Comparison of ENCODE assay signal across 13 mouse cellular contexts in genomic region chr15:81422156-81422681, GRCm38 (mm10). TPM values are rescaled to one million over a fixed set of nuclear protein-coding genes. Genes with fewer than 3 reads are reported as not detected.
DNase-seq lines count a peak whose midpoint lies in the region; ATAC-seq and TF ChIP-seq lines count a peak whose summit lies in the region.
"Had no signal": no experiment of that assay in that cellular context is flagged by ENCODE, and none has a peak within 500 bp of the region (broad histone marks: within the 10 kb centered on the region; RNA-seq: fewer than 3 reads in every experiment).

No protein-coding gene starts in this region.

- no peaks in the 10 kb centered on the region; the same call in 1 of the 2 replicates for H3K4me1 ChIP-seq in heart, embryonic 13.5 days
- no peaks in the 10 kb centered on the region for H3K4me1 ChIP-seq in heart, embryonic 10.5 days
- H3K4me1 ChIP-seq in intestine, embryonic 16.5 days (ENCODE audit: control insufficient read depth, insufficient read depth, low read length), result no peaks in the 10 kb centered on the region
- H3K4me1 ChIP-seq in heart, embryonic 11.5 days (ENCODE audit: control insufficient read depth, insufficient read depth, low read length), result no peaks in the 10 kb centered on the region
- no peaks in the 10 kb centered on the region for H3K4me1 ChIP-seq in thymus, adult 2 months (replicated peaks; ENCODE audit: control insufficient read depth, insufficient read depth, low read length)

- no peak for ATAC-seq in heart, embryonic 13.5 days (ENCODE audit: extremely low read depth, insufficient number of reproducible peaks, low FRiP score, low TSS enrichment)
- ATAC-seq in intestine, embryonic 16.5 days, result peak; percentile 39; the same call in 1 of the 2 replicates
- ATAC-seq in heart, embryonic 11.5 days (replicated peaks; ENCODE audit: insufficient number of reproducible peaks, low FRiP score, low TSS enrichment), result no peak
- ATAC-seq: lung, postnatal 0 days; midbrain, embryonic 16.5 days had no signal

- WGBS in heart, embryonic 13.5 days, result 75% methylated on average over 7 of the region's 7 CpGs
- WGBS in heart, embryonic 10.5 days, result 84% methylated on average over 7 of the region's 7 CpGs
- 54% methylated on average over 7 of the region's 7 CpGs for WGBS in intestine, embryonic 16.5 days
- 82% methylated on average over 7 of the region's 7 CpGs for WGBS in heart, embryonic 11.5 days (ENCODE audit: insufficient replicate concordance)
- 88% methylated on average over 7 of the region's 7 CpGs for WGBS in thymus, adult 2 months

- DNase-seq in heart, embryonic 10.5 days (ENCODE audit: low spot score), result no peak
- peak; percentile 76 for DNase-seq in adipocyte (ENCODE audit: low spot score)
- peak; percentile 20 to 40 for DNase-seq in kidney, postnatal 25 days
- no peak for DNase-seq in right cerebral cortex, postnatal 25 days
- DNase-seq in thymus, adult 2 months, result no peak
- DNase-seq: cerebellum, adult 11-12 months; thymus, postnatal 36 days had no signal

- no peak for TF ChIP-seq CTCF in thymus, adult 2 months (IDR thresholded peaks at IDR 0.05; ENCODE audit: borderline replicate concordance, control insufficient read depth, extremely low read depth, insufficient read depth, low read length, poor library complexity)

- H3K36me3 ChIP-seq in heart, embryonic 13.5 days, result peaks cover 8% of the 10 kb centered on the region
- H3K36me3 ChIP-seq in heart, embryonic 10.5 days, result peaks cover 4% of the 10 kb centered on the region
- no peaks in the 10 kb centered on the region for H3K36me3 ChIP-seq in intestine, embryonic 16.5 days (ENCODE audit: control insufficient read depth, insufficient read depth, low read length)
- H3K36me3 ChIP-seq in heart, embryonic 11.5 days (ENCODE audit: control insufficient read depth, insufficient read depth, low read length), result no peaks in the 10 kb centered on the region
- no peaks in the 10 kb centered on the region for H3K36me3 ChIP-seq in thymus, adult 2 months (ENCODE audit: control insufficient read depth, insufficient read depth, low read length)

- H3K9me3 ChIP-seq in heart, embryonic 13.5 days, result no peaks in the 10 kb centered on the region
- no peaks in the 10 kb centered on the region for H3K9me3 ChIP-seq in heart, embryonic 10.5 days
- no peaks in the 10 kb centered on the region for H3K9me3 ChIP-seq in intestine, embryonic 16.5 days (ENCODE audit: control insufficient read depth, low read length)
- H3K9me3 ChIP-seq in heart, embryonic 11.5 days (replicated peaks; ENCODE audit: control insufficient read depth, low read length), result no peaks in the 10 kb centered on the region

- H3K4me2 ChIP-seq in heart, embryonic 13.5 days, result no peak overlapping the region
- H3K4me2 ChIP-seq in intestine, embryonic 16.5 days (ENCODE audit: low read depth, low read length), result peak overlapping the region; percentile 38
- H3K4me2 ChIP-seq in heart, embryonic 11.5 days, result no peak overlapping the region
- H3K4me2 ChIP-seq: hindbrain, embryonic 14.5 days had no signal

- H3K27me3 ChIP-seq in heart, embryonic 13.5 days (replicated peaks), result no peaks in the 10 kb centered on the region
- H3K27me3 ChIP-seq in heart, embryonic 10.5 days (ENCODE audit: insufficient read depth, poor library complexity, severe bottlenecking), result no peaks in the 10 kb centered on the region
- H3K27me3 ChIP-seq in intestine, embryonic 16.5 days (replicated peaks; ENCODE audit: control insufficient read depth, insufficient read depth, low read length), result no peaks in the 10 kb centered on the region
- no peaks in the 10 kb centered on the region for H3K27me3 ChIP-seq in heart, embryonic 11.5 days (ENCODE audit: control insufficient read depth, insufficient read depth, low read length)
- no peaks in the 10 kb centered on the region for H3K27me3 ChIP-seq in thymus, adult 2 months (ENCODE audit: control insufficient read depth, insufficient read depth, low read length)

- no peak overlapping the region for H3K9ac ChIP-seq in heart, embryonic 13.5 days
- H3K9ac ChIP-seq in intestine, embryonic 16.5 days (ENCODE audit: low read depth, low read length), result no peak overlapping the region
- H3K9ac ChIP-seq in heart, embryonic 11.5 days (ENCODE audit: low read depth, low read length), result no peak overlapping the region
- H3K9ac ChIP-seq: hindbrain, embryonic 14.5 days had no signal

- H3K27ac ChIP-seq in heart, embryonic 13.5 days (replicated peaks), result 0 out of 2 replicates have a peak overlapping the region, but pooled peaks have one; percentile 6
- no peak overlapping the region for H3K27ac ChIP-seq in heart, embryonic 10.5 days
- peak overlapping the region; percentile 90 for H3K27ac ChIP-seq in intestine, embryonic 16.5 days (ENCODE audit: low read length)
- H3K27ac ChIP-seq in heart, embryonic 11.5 days (ENCODE audit: low read depth, low read length), result no peak overlapping the region
- no peak overlapping the region for H3K27ac ChIP-seq in thymus, adult 2 months (ENCODE audit: control insufficient read depth, insufficient read depth, low read length)
- H3K27ac ChIP-seq: hindbrain, embryonic 14.5 days had no signal

- no peak for TF ChIP-seq POLR2A in thymus, adult 2 months (IDR thresholded peaks at IDR 0.05; ENCODE audit: control insufficient read depth, extremely low read depth, insufficient read depth, low read length, poor library complexity)

- H3K4me3 ChIP-seq in heart, embryonic 13.5 days, result no peak overlapping the region
- no peak overlapping the region for H3K4me3 ChIP-seq in heart, embryonic 10.5 days
- peak overlapping the region; percentile 15 for H3K4me3 ChIP-seq in intestine, embryonic 16.5 days (ENCODE audit: low read length)
- no peak overlapping the region for H3K4me3 ChIP-seq in heart, embryonic 11.5 days (ENCODE audit: low read depth, low read length)
- no peak overlapping the region for H3K4me3 ChIP-seq in thymus, adult 2 months (ENCODE audit: control insufficient read depth, insufficient read depth, low read length)

RNA-seq across cellular contexts. Expression of gene Dnajb7, which starts 14.1 kb away (rescaled TPM):
- 0.72 and 1.5 TPM in 2 replicates for polyA plus RNA-seq in heart, embryonic 13.5 days (2015; fragmentation: Nextera tagmentation; extraction: Ambion mirVana)
- polyA plus RNA-seq in heart, embryonic 10.5 days (2016; fragmentation: Nextera tagmentation; extraction: Ambion mirVana), result 1.5 and 1.7 TPM in 2 replicates
- 1.2 and 1.6 TPM in 2 replicates for polyA plus RNA-seq in intestine, embryonic 16.5 days (2015; fragmentation: Nextera tagmentation; extraction: Ambion mirVana)
- 1.1 and 1.2 TPM in 2 replicates for polyA plus RNA-seq in heart, embryonic 11.5 days (2014; fragmentation: Nextera tagmentation; extraction: Ambion mirVana)
- polyA plus RNA-seq in thymus, adult 2 months (2012; rRNA removed), result not detected in 2 replicates

RNA-seq across cellular contexts. Expression of gene Xpnpep3, which starts 22.3 kb away (rescaled TPM):
- 9.9 and 10.8 TPM in 2 replicates for polyA plus RNA-seq in heart, embryonic 13.5 days (2015; fragmentation: Nextera tagmentation; extraction: Ambion mirVana)
- polyA plus RNA-seq in heart, embryonic 10.5 days (2016; fragmentation: Nextera tagmentation; extraction: Ambion mirVana), result 12.3 and 15.1 TPM in 2 replicates
- polyA plus RNA-seq in intestine, embryonic 16.5 days (2015; fragmentation: Nextera tagmentation; extraction: Ambion mirVana), result 6.9 and 7.8 TPM in 2 replicates
- 9.6 and 11.4 TPM in 2 replicates for polyA plus RNA-seq in heart, embryonic 11.5 days (2014; fragmentation: Nextera tagmentation; extraction: Ambion mirVana)
- 15.9 and 18.0 TPM in 2 replicates for polyA plus RNA-seq in thymus, adult 2 months (2012; rRNA removed)

RNA-seq across cellular contexts. Expression of gene St13, which starts 22.3 kb away (rescaled TPM):
- 115 and 125 TPM in 2 replicates for polyA plus RNA-seq in heart, embryonic 13.5 days (2015; fragmentation: Nextera tagmentation; extraction: Ambion mirVana)
- 154 and 183 TPM in 2 replicates for polyA plus RNA-seq in heart, embryonic 10.5 days (2016; fragmentation: Nextera tagmentation; extraction: Ambion mirVana)
- 154 and 156 TPM in 2 replicates for polyA plus RNA-seq in intestine, embryonic 16.5 days (2015; fragmentation: Nextera tagmentation; extraction: Ambion mirVana)
- polyA plus RNA-seq in heart, embryonic 11.5 days (2014; fragmentation: Nextera tagmentation; extraction: Ambion mirVana), result 138 and 140 TPM in 2 replicates
- 20.5 and 22.4 TPM in 2 replicates for polyA plus RNA-seq in thymus, adult 2 months (2012; rRNA removed)

RNA-seq across cellular contexts. Expression of gene Rbx1, which starts 43.9 kb away (rescaled TPM):
- polyA plus RNA-seq in heart, embryonic 13.5 days (2015; fragmentation: Nextera tagmentation; extraction: Ambion mirVana), result 308 and 402 TPM in 2 replicates
- 461 and 481 TPM in 2 replicates for polyA plus RNA-seq in heart, embryonic 10.5 days (2016; fragmentation: Nextera tagmentation; extraction: Ambion mirVana)
- polyA plus RNA-seq in intestine, embryonic 16.5 days (2015; fragmentation: Nextera tagmentation; extraction: Ambion mirVana), result 378 and 400 TPM in 2 replicates
- 397 and 442 TPM in 2 replicates for polyA plus RNA-seq in heart, embryonic 11.5 days (2014; fragmentation: Nextera tagmentation; extraction: Ambion mirVana)
- polyA plus RNA-seq in thymus, adult 2 months (2012; rRNA removed), result 85.2 and 104 TPM in 2 replicates

Comparison
In these comparisons a context has a peak if more than half of its experiments do, and no peak if none do; other contexts are left out.
1. H3K27ac ChIP-seq: peak in heart, embryonic 13.5 days (single experiment) and intestine, embryonic 16.5 days (single experiment); none in heart, embryonic 10.5 days (single experiment), heart, embryonic 11.5 days (single experiment) and thymus, adult 2 months (single experiment).
2. DNase-seq: peak in adipocyte (single experiment) and kidney, postnatal 25 days (2 of 2); none in heart, embryonic 10.5 days (single experiment), right cerebral cortex, postnatal 25 days (single experiment) and thymus, adult 2 months (single experiment).